In genomic region chr4:40979430-40979829, GRCm38 (mm10) we compare ENCODE assay signal across 22 mouse cellular contexts. TPM values are rescaled to one million over a fixed set of nuclear protein-coding genes. Genes with fewer than 3 reads are reported as not detected.
"Had no signal": no experiment of that assay in that cellular context is flagged by ENCODE, and none has a peak within 500 bp of the region (broad histone marks: within the 10 kb centered on the region; RNA-seq: fewer than 3 reads in every experiment).

No protein-coding gene starts in this region.

- H3K27me3 ChIP-seq: neural tube, embryonic 12.5 days; neural tube, embryonic 13.5 days; neural tube, embryonic 15.5 days; stomach, embryonic 15.5 days had no signal

- H3K4me3 ChIP-seq: neural tube, embryonic 12.5 days; neural tube, embryonic 13.5 days; neural tube, embryonic 15.5 days; stomach, embryonic 15.5 days had no signal

- H3K27ac ChIP-seq: neural tube, embryonic 12.5 days; neural tube, embryonic 13.5 days; neural tube, embryonic 15.5 days; stomach, embryonic 15.5 days; stomach, postnatal 0 days had no signal

- DNase-seq: retina, postnatal 1 day; right cerebral cortex, adult 18-20 months; right cerebral cortex, postnatal 14 days; right cerebral cortex, postnatal 25 days; right cerebral cortex, postnatal 4 days; spleen, adult 18-20 months; thymus, adult 18-20 months; thymus, adult 2 months; thymus, postnatal 14 days; thymus, postnatal 25 days; thymus, postnatal 36 days; thymus, postnatal 4 days had no signal

- H3K4me1 ChIP-seq: neural tube, embryonic 12.5 days; neural tube, embryonic 13.5 days; neural tube, embryonic 15.5 days; stomach, embryonic 15.5 days had no signal

RNA-seq across cellular contexts. Expression of gene Spink4, which starts 59.6 kb away (rescaled TPM):
- total RNA-seq: neutrophil, adult 5-6 weeks had no signal
- polyA plus RNA-seq: neural tube, embryonic 12.5 days; neural tube, embryonic 13.5 days; neural tube, embryonic 14.5 days; neural tube, embryonic 15.5 days; spleen, adult 2 months; stomach, embryonic 14.5 days; urinary bladder, adult 2 months had no signal
